Mouse (Mus musculus) liver, embryonic 12.5 days (tissue): ENCODE results near the gene Gpatch2. TPM values are rescaled to one million over a fixed set of nuclear protein-coding genes. Genes with fewer than 3 reads are reported as not detected.

Source experiments
- ATAC-seq: fragments of 200-750 bp; cut with Nextera tagmentation; 2 replicates; pipeline ENCODE4 v1.8.0; 2017; ENCODE audit warnings: moderate number of reproducible peaks, mild to moderate bottlenecking, moderate library complexity
- H3K27ac ChIP-seq: fragments of 300-500 bp; sonication (generic); 2 replicates; pipeline ENCODE4 v1.5.1; 2016; ENCODE audit warnings: mild to moderate bottlenecking
- H3K27me3 ChIP-seq: fragments of 300-500 bp; sonication (generic); replicated peaks from 2 replicates; pipeline ENCODE4 v1.6.1; 2016; ENCODE audit warnings: mild to moderate bottlenecking, moderate library complexity
- H3K36me3 ChIP-seq: fragments of 300-500 bp; sonication (generic); 2 replicates; pipeline ENCODE4 v1.6.1; 2016; ENCODE audit warnings: mild to moderate bottlenecking, moderate library complexity
- H3K4me1 ChIP-seq: fragments of 300-500 bp; sonication (generic); 2 replicates; pipeline ENCODE4 v1.6.1; 2016
- H3K4me2 ChIP-seq: fragments of 300-500 bp; sonication (generic); 2 replicates; pipeline ENCODE4 v1.6.1; 2016; ENCODE audit warnings: mild to moderate bottlenecking, moderate library complexity
- H3K4me3 ChIP-seq: fragments of 300-500 bp; sonication (generic); 2 replicates; pipeline ENCODE4 v1.5.1; 2016; ENCODE audit warnings: mild to moderate bottlenecking, moderate library complexity
- H3K9ac ChIP-seq: fragments of 300-500 bp; sonication (generic); 2 replicates; pipeline ENCODE4 v1.6.1; 2016; ENCODE audit warnings: mild to moderate bottlenecking, moderate library complexity
- H3K9me3 ChIP-seq: fragments of 300-500 bp; sonication (generic); replicated peaks from 2 replicates; pipeline ENCODE4 v1.6.1; 2016; ENCODE audit warnings: mild to moderate bottlenecking, moderate library complexity
- WGBS: fragments of 180-500 bp; shearing (Covaris S2); methylation state at CpG from one replicate; pipeline ENCODE4 v1.1.7; 2016; ENCODE audit not compliant: insufficient replicate concordance; 5-methylcytosine and 5-hydroxymethylcytosine counted together
- polyA plus RNA-seq: library from polyadenylated mRNA; unstranded; fragments of >200 nt; fragmentation: Nextera tagmentation; extraction: Ambion mirVana; gene quantifications from 2 replicates; pipeline ENCODE4 v1.2.1, GENCODE M21; 2016

Gene Gpatch2
- polyA plus RNA-seq, 1 experiment from 2014 or later: 8.4 TPM

- Histone ChIP-seq H3K4me3 (no peak overlapping the region), H3K9ac (no peak overlapping the region), H3K27ac (no peak overlapping the region), H3K36me3 (no peaks in the 10 kb centered on the region), H3K9me3 (no peaks in the 10 kb centered on the region), H3K27me3 (no peaks in the 10 kb centered on the region), H3K4me1 (no peaks in the 10 kb centered on the region), H3K4me2 (no peak overlapping the region)
- WGBS: 78% methylated on average over 15 of the region's 15 CpGs
- no peak for ATAC-seq
Observed at GRCm38 (mm10) chr1:187356169-187356568, 140.9 kb downstream of the Gpatch2 start.

GRCm38 (mm10) chr1:187356904-187357303 lies 141.6 kb downstream of the Gpatch2 start:
- ATAC-seq: no peak
- 81% methylated on average over 8 of the region's 8 CpGs for WGBS
- H3K9ac ChIP-seq: no peak overlapping the region
- H3K27ac ChIP-seq: no peak overlapping the region
- H3K4me2 ChIP-seq: no peak overlapping the region
- no peak overlapping the region for H3K4me3 ChIP-seq
- no peaks in the 10 kb centered on the region for H3K9me3 ChIP-seq
- H3K36me3 ChIP-seq: no peaks in the 10 kb centered on the region
- H3K4me1 ChIP-seq: no peaks in the 10 kb centered on the region
- no peaks in the 10 kb centered on the region for H3K27me3 ChIP-seq

GRCm38 (mm10) chr1:187360240-187360639 lies 144.9 kb downstream of the Gpatch2 start:
- Histone ChIP-seq H3K4me1 (no peaks in the 10 kb centered on the region), H3K27ac (no peak overlapping the region), H3K9me3 (no peaks in the 10 kb centered on the region), H3K4me3 (no peak overlapping the region), H3K9ac (no peak overlapping the region), H3K36me3 (no peaks in the 10 kb centered on the region), H3K27me3 (no peaks in the 10 kb centered on the region), H3K4me2 (no peak overlapping the region)
- WGBS: 27% methylated on average over 3 of the region's 3 CpGs
- no peak for ATAC-seq

GRCm38 (mm10) chr1:187362536-187362935 lies 147.2 kb downstream of the Gpatch2 start:
- Histone ChIP-seq H3K27me3 (no peaks in the 10 kb centered on the region), H3K4me1 (no peaks in the 10 kb centered on the region), H3K9me3 (no peaks in the 10 kb centered on the region), H3K4me2 (no peak overlapping the region), H3K27ac (no peak overlapping the region), H3K36me3 (no peaks in the 10 kb centered on the region), H3K4me3 (no peak overlapping the region), H3K9ac (no peak overlapping the region)
- 61% methylated on average over 5 of the region's 5 CpGs for WGBS
- no peak for ATAC-seq

- no peak overlapping the region for H3K27ac ChIP-seq
- H3K9ac ChIP-seq: no peak overlapping the region
- no peak for ATAC-seq
- H3K27me3 ChIP-seq: no peaks in the 10 kb centered on the region
- no peaks in the 10 kb centered on the region for H3K4me1 ChIP-seq
- no peak overlapping the region for H3K4me2 ChIP-seq
- no peaks in the 10 kb centered on the region for H3K36me3 ChIP-seq
- H3K9me3 ChIP-seq: no peaks in the 10 kb centered on the region
- H3K4me3 ChIP-seq: no peak overlapping the region
- 75% methylated on average over 3 of the region's 3 CpGs for WGBS
Observed at GRCm38 (mm10) chr1:187365424-187365823, 150.1 kb downstream of the Gpatch2 start.

GRCm38 (mm10) chr1:187366806-187367205 lies 151.5 kb downstream of the Gpatch2 start:
- Histone ChIP-seq H3K27ac (no peak overlapping the region), H3K4me2 (no peak overlapping the region), H3K4me3 (no peak overlapping the region), H3K9me3 (no peaks in the 10 kb centered on the region), H3K4me1 (no peaks in the 10 kb centered on the region), H3K36me3 (no peaks in the 10 kb centered on the region), H3K9ac (no peak overlapping the region), H3K27me3 (no peaks in the 10 kb centered on the region)
- 31% methylated on average over 2 of the region's 2 CpGs for WGBS
- no peak for ATAC-seq

- ATAC-seq: no peak
- H3K9me3 ChIP-seq: no peaks in the 10 kb centered on the region
- H3K4me3 ChIP-seq: no peak overlapping the region
- no peak overlapping the region for H3K27ac ChIP-seq
- no peak overlapping the region for H3K9ac ChIP-seq
- no peak overlapping the region for H3K4me2 ChIP-seq
- no peaks in the 10 kb centered on the region for H3K4me1 ChIP-seq
- 61% methylated on average over 2 of the region's 2 CpGs for WGBS
- H3K27me3 ChIP-seq: no peaks in the 10 kb centered on the region
- H3K36me3 ChIP-seq: no peaks in the 10 kb centered on the region
Observed at GRCm38 (mm10) chr1:187369049-187369448, 153.7 kb downstream of the Gpatch2 start.

- Histone ChIP-seq H3K4me3 (no peak overlapping the region), H3K9me3 (no peaks in the 10 kb centered on the region), H3K4me2 (no peak overlapping the region), H3K9ac (no peak overlapping the region), H3K4me1 (no peaks in the 10 kb centered on the region), H3K27me3 (no peaks in the 10 kb centered on the region), H3K36me3 (no peaks in the 10 kb centered on the region), H3K27ac (no peak overlapping the region)
- 79% methylated on average over 6 of the region's 6 CpGs for WGBS
- no peak for ATAC-seq
Observed at GRCm38 (mm10) chr1:187373506-187373905, 158.2 kb downstream of the Gpatch2 start.

GRCm38 (mm10) chr1:187374418-187374817 lies 159.1 kb downstream of the Gpatch2 start:
- Histone ChIP-seq H3K9me3 (no peaks in the 10 kb centered on the region), H3K4me1 (no peaks in the 10 kb centered on the region), H3K4me3 (no peak overlapping the region), H3K36me3 (no peaks in the 10 kb centered on the region), H3K27ac (no peak overlapping the region), H3K27me3 (no peaks in the 10 kb centered on the region), H3K9ac (no peak overlapping the region), H3K4me2 (no peak overlapping the region)
- no peak for ATAC-seq
- WGBS: 81% methylated on average over 4 of the region's 4 CpGs

- no peak overlapping the region for H3K27ac ChIP-seq
- H3K27me3 ChIP-seq: no peaks in the 10 kb centered on the region
- H3K4me2 ChIP-seq: no peak overlapping the region
- H3K4me1 ChIP-seq: no peaks in the 10 kb centered on the region
- no peaks in the 10 kb centered on the region for H3K36me3 ChIP-seq
- no peak overlapping the region for H3K4me3 ChIP-seq
- WGBS: 62% methylated on average over 11 of the region's 11 CpGs
- H3K9me3 ChIP-seq: no peaks in the 10 kb centered on the region
- H3K9ac ChIP-seq: no peak overlapping the region
- ATAC-seq: no peak
Observed at GRCm38 (mm10) chr1:187376946-187377671, 161.8 kb downstream of the Gpatch2 start.

- ATAC-seq: no peak
- Histone ChIP-seq H3K4me2 (no peak overlapping the region), H3K36me3 (no peaks in the 10 kb centered on the region), H3K27me3 (no peaks in the 10 kb centered on the region), H3K27ac (no peak overlapping the region), H3K9ac (no peak overlapping the region), H3K9me3 (no peaks in the 10 kb centered on the region), H3K4me3 (no peak overlapping the region), H3K4me1 (no peaks in the 10 kb centered on the region)
- WGBS: 71% methylated on average over 14 of the region's 14 CpGs
Observed at GRCm38 (mm10) chr1:187377865-187378524, 162.7 kb downstream of the Gpatch2 start.

- Histone ChIP-seq H3K4me3 (no peak overlapping the region), H3K9ac (no peak overlapping the region), H3K4me2 (no peak overlapping the region), H3K27me3 (no peaks in the 10 kb centered on the region), H3K27ac (no peak overlapping the region), H3K9me3 (no peaks in the 10 kb centered on the region), H3K36me3 (no peaks in the 10 kb centered on the region), H3K4me1 (no peaks in the 10 kb centered on the region)
- no peak for ATAC-seq
- 62% methylated on average over 4 of the region's 4 CpGs for WGBS
Observed at GRCm38 (mm10) chr1:187389476-187389875, 174.2 kb downstream of the Gpatch2 start.
